Mouse (Mus musculus) lung, adult 18-20 months (tissue): ENCODE results near the gene Pgs1.

Source experiments
- DNase-seq, 2 experiments: peaks; one replicate each; pipeline ENCODE4 v3.0.0; 2022; ENCODE audit warnings: mixed read lengths in 2 of 2

Pgs1 gene

DNA sequence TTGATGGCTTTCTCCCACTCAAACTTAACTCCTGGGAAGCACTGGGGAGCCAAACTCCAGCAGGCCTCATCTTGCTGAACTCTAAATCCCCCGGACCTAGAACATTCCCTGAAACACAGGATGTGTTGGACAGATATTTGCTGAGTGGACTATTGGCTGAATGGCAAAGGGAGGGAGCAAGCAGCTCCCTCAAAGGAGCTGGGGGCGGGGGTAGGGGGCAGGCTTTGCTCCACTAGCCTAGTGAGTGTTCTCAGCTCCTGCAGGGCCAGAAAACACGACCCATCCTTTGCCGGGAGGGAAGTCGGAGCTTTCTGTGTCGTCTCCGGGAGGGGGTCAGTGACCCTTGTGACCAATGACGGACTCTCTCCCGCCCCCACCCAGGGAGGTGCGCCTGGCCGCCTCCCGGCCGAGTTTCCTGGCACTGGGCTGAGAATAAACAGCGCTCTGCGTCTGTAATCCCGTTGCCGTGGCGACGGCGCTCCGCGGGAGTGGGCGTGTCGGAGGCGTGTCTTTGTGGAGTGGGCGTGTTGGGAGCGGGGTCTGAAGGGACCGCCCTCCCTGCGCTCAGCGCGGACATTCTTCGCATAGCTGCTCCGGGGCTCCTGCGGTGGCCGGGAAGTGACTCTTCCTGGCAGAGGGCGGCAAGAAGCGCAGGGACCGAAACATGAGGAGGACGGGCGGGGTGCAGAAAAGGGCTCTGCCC, 22.9 kb upstream of the Pgs1 start:
- DNase-seq, result peak; percentile 100

- DNase-seq, result no peak
Observed at GRCm38 (mm10) chr11:117963872-117964271, 22.2 kb upstream of the Pgs1 start.

- DNase-seq, result no peak
Observed at GRCm38 (mm10) chr11:117964294-117964693, 21.8 kb upstream of the Pgs1 start.

- DNase-seq, result peak; percentile 52 to 60
Observed at GRCm38 (mm10) chr11:117965052-117965451, 21.0 kb upstream of the Pgs1 start.

DNA sequence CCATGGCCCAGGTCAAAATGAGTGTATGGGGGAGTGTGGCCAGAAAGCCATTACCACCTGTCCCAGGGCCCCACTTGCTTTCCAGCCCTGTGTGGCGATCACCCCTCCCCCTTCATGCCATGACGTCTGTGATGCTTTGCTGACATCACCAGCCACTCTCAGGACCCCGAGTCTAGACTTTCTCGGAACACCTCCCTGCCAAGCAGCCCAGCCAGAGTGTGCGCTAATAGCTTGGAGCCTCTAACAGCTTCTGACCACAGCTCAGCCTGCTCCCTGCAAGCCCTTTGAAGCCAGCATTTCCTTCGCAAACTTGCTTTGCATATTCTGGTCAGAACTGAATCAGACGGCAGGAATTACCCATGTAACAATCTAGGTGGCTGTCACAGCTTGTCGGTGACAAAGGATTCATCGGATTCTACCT, 20.5 kb upstream of the Pgs1 start:
- no peak for DNase-seq

GRCm38 (mm10) chr11:117966506-117967100, 19.5 kb upstream of the Pgs1 start:
- no peak for DNase-seq

DNA sequence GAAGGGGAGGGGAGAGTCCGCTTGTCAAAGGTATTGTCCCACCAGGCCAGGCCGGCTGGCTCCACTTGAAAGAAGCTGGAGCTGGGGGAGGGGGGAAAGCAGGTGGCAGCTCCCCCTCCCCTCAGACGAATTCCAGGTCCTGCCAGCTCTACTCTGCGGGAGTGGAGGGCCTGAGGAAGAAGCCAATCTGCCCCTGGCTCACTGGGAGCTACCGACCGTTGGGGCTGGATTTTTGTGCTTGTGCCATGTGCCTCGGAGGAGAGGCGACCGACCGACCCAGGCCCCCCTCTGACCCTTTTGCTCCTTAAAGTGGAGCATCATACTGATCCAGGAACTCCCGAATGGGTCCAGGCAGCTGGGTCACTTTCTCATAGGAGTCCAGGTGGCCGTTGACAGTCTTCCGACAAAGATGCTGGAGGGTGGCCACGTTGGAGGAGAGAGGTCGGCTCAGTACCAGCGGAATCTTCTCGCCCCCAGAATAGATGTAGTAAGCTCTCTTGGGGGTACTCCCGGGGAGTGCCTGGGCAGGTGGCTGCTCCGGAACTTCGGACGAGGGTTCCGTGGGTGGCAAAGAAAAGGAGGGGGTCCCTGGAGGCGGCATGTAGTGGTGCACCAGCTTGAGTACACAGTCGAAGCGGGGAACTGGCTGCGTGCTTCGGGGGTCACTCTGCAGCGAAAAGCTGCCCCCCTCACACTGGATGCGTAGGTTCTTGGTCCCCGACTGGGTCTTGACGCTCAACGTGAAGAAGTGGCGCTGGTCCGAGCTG, 18.7 kb upstream of the Pgs1 start:
- no peak for DNase-seq

- DNase-seq, result peak in 1 of 2 experiments; percentile 42
Observed at GRCm38 (mm10) chr11:117968016-117968671, 17.9 kb upstream of the Pgs1 start.

DNA sequence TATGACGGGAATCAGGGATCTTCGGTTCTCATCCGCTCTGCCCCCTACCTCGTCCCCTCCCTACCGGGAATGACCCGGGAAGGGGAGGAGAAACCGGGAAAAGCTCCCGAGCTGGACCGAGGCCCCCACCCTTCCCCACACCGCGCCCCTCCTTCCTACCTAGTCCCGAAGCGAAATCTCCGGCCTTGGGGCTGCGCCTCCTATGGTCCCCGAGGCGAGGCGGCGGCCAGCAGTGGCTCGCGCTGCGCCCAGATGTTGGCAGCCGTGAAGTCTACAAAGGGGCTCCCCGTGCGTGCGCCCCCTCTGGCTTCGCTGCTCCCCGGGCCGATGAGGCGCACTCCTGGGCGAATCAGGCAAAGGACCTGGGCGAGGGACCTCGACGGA, 17.4 kb upstream of the Pgs1 start:
- DNase-seq, result no peak

GRCm38 (mm10) chr11:117969100-117969944, 16.8 kb upstream of the Pgs1 start:
- peak; percentile 99 to 100 for DNase-seq

DNA sequence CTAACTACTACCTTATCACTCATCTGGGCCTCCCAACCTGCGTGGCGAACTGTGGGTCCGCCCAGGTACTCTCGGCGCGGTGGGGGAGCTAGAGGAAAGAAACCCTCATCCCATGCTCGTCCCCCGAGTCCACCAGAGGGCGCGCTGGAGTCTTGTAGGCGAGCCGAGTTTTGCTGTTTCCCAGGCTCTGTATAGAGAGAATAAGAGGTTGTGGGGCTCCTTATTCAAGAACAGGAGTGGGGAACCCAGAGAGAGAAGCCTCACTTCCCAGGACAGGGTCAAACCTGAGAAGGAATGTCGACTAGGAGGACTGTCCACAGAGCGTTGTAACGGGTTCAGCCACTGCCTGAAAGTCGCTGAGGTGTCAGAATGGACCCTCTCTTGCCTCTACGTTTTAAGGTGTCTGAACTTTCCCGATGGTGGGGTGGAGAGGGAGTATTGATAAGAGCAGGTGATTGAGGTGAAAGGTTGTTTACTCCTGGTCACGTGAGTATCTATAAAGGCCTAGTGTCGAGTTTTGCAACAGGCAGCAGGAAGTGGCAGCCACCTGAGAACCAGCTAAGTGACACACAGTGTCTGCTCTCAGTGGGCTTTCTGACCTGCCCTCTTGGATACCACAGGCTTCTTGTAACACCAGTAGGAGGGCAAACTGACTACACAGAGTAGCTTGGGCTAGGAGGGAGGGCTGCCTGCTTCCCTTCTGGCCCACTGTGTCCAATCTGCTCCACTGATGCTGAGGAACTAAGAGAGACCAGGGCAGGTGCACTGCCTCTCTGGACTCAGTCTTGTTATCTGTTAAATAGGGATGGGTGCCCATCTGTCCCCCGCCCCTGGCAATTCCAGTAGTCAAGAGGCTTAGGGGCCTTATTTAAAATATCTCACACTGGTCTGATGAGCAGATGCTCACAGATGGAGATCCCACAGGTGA, 15.9 kb upstream of the Pgs1 start, which contains the start of gene Socs3:
Socs3 (minus strand) TSS at position 103 of the 928 bp plus-strand sequence.
- peak; percentile 93 to 95 for DNase-seq

- no peak for DNase-seq
Observed at GRCm38 (mm10) chr11:117971100-117971499, 15.0 kb upstream of the Pgs1 start.

DNA sequence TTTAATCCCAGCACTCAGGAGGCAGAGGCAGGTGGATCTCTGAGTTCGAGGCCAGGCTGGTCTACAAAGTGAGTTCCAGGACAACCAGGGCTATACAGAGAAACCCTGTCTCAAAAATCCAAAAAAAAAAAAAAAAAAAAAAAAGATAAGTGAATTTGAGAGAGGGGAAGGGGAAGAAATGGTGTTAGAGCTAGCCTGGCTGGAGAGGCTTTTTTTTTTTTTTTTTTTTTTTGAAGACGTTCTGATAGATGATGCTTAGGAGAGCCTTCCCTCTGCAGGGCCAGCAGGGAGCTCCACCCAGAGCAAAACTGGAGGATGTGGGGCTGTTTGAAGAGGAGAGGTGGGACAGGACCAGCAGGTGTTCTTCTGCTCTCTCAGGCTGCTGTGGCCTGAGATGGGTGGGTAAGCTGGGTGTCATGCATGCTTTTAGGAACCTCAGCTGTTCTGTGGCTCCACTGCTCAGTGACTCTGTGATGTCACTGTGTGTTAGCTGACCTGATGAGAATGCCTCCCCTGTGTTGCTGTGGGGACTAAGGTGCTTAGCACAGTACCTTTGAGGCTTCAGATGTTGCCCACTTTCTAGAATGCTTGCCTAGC, 14.3 kb upstream of the Pgs1 start:
- no peak for DNase-seq

- DNase-seq, result no peak
Observed at GRCm38 (mm10) chr11:117972656-117973558, 13.2 kb upstream of the Pgs1 start.

GRCm38 (mm10) chr11:117973569-117973968, 12.5 kb upstream of the Pgs1 start:
- DNase-seq, result no peak

DNA sequence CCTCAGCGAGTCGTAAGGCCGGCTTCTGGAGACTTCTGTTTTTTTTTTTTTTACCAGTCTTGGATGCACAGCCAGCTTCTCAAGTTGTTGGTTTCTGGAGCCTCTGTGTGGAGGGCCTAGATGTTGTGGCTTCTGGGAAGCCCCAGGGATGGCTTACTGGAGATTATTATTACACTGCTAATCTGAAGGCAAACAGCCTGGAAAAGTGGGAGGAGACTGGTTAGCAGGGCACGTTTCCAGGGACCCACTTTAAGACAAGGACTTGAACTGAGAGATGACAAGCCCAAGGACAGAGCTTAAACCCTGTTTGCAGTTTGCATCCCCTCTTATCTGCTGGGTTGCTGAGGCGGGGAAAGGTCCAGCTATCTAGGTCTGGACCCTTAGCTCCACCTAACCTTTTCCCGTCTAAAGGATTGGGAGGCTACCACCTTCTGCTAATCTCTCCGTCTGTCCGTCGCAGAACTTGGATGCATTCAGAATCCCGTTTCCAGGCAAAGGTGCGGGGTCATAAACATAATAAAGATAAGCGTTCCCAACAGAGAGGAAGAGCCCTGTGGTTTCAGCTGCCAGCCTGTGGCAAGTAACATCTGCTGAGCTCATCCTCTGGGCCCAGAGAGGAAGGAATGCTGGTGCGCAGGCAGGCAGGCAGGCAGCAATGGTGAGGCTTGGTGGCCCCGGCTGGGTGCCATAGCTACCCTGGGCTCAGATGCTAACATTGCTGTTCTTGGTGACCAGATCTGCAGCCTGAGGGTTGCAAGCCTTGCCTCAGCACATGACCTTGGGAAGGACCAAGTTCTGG, 11.6 kb upstream of the Pgs1 start:
- peak; percentile 55 to 64 for DNase-seq

DNA sequence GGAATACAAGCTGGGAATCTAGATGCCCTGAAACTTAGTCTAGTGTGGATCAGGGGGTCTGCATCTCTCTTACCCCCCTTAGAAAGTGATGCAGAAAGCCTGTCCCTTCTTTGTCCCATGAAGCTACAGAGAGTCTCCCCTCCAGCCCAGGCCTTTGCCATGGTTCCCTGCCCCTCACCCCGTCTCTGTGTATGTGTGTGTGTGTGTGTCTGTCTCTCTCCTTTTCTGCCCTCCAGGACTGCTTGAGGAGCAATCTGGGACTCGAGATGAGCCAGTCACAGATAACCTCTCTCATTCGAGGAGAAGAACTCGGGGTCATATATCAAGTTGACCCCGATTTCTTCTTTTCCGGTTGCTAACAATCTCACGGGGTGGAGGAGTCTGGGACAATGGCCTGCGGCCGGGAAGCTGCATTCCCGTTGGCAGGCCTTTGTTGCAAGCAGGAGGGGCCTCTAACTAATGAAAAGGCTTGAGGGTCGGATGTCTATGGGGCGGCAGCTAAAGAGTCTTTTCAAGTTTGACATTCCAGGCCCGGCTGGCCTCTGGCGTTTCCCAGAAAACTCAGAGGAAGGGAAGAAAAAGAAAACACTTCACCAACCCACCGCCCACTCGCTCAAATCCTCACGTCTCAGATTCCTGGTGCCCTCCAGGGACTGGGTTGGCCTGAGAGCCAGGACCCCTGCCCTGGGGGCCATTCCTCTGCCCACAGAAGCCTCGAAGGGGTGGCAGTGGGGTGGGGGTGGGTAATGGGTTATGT, 10.7 kb upstream of the Pgs1 start:
- DNase-seq, result no peak

DNA sequence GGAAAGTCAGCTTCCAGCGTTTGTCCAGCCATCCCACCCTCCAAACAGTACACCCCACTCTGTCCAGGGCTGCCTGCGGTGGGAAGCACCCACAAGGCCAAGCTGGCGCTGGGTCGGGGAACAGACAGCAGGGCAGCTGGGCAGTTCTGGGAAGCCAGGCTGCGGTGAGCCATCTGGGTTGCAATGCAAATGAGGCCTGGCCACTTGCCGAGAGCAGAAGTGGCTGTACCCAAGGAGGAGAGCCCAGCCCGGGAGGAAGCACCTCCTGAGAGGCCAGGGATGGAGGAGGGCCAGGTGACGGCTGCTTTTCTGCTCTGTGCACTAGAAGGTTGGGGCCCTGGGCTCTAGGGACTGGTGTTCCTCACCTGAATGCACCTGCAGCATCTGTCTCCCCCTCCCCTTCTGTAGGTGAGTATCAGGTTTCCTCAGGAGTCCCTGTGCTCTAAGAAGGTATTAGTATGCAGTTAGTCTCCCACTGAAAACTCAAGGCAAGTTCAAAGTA, 10.0 kb upstream of the Pgs1 start:
- DNase-seq, result peak; percentile 89 to 92
